Mouse (Mus musculus) MEL (cell line): ENCODE measurements at regions not wholly inside any gene's neighbourhood (a gene's known extent, or its start where the extent isn't known, plus 50 kb on each side); places are given as distances from the start of the nearest gene placed in this dataset.
A peak's percentile ranks its signal among the peaks of the same experiment; 100 is the strongest.

ENCODE experiments used
- DNase-seq: peaks from one replicate; pipeline ENCODE4 v3.0.0; 2011; ENCODE audit warnings: low read depth, low spot score
- H3K27ac ChIP-seq: 2 replicates; pipeline ENCODE4 v1.5.1; 2012; ENCODE audit warnings: low read depth, mild to moderate bottlenecking, control low read depth, low read length, moderate library complexity; ENCODE audit not compliant: control insufficient read depth
- H3K27me3 ChIP-seq, 2 experiments: fragments of 150-350 bp in 1 of 2; sonication (generic) in 1 of 2; 2 replicates each; pipeline ENCODE4 v1.6.1; 2012; ENCODE audit warnings: low read length in 2 of 2, mild to moderate bottlenecking in 2 of 2, improper control_type of control experiment in 1 of 2, moderate library complexity in 1 of 2; ENCODE audit not compliant: insufficient read depth in 2 of 2, control insufficient read depth in 1 of 2
- H3K36me3 ChIP-seq, 2 experiments: 2 replicates each; pipeline ENCODE4 v1.6.1; 2012 to 2014; ENCODE audit warnings: low read length in 2 of 2, improper control_type of control experiment in 1 of 2, inconsistent platforms in 1 of 2, mild to moderate bottlenecking in 1 of 2; ENCODE audit not compliant: insufficient read depth in 2 of 2, control insufficient read depth in 1 of 2
- H3K4me1 ChIP-seq, 2 experiments: fragments of 150-350 bp in 1 of 2; sonication (generic) in 1 of 2; 2 replicates each; pipeline ENCODE4 v1.6.1; 2012; ENCODE audit warnings: low read length in 2 of 2, improper control_type of control experiment in 1 of 2, mild to moderate bottlenecking in 1 of 2; ENCODE audit not compliant: insufficient read depth in 2 of 2, control insufficient read depth in 1 of 2
- H3K4me3 ChIP-seq, 2 experiments: fragments of 150-350 bp in 1 of 2; sonication (generic) in 1 of 2; 2 replicates each; pipeline ENCODE4 v1.5.1; 2012; ENCODE audit warnings: low read depth in 2 of 2, low read length in 2 of 2, mild to moderate bottlenecking in 2 of 2, moderate library complexity in 2 of 2, control low read depth in 1 of 2, improper control_type of control experiment in 1 of 2; ENCODE audit not compliant: control insufficient read depth in 1 of 2, insufficient read depth in 1 of 2
- H3K79me2 ChIP-seq: 2 replicates; pipeline ENCODE4 v1.6.1; 2012; ENCODE audit warnings: mild to moderate bottlenecking, low read length, moderate library complexity; ENCODE audit not compliant: control insufficient read depth, poor library complexity, insufficient read depth
- H3K9ac ChIP-seq: 2 replicates; pipeline ENCODE4 v1.6.1; 2012; ENCODE audit warnings: low read depth, mild to moderate bottlenecking, control low read depth, low read length, moderate library complexity; ENCODE audit not compliant: control insufficient read depth, poor library complexity, severe bottlenecking
- H3K9me3 ChIP-seq: fragments of 150-350 bp; sonication (generic); replicated peaks from 2 replicates; pipeline ENCODE4 v1.6.1; 2012; ENCODE audit warnings: mild to moderate bottlenecking, low read length, improper control_type of control experiment, moderate library complexity; ENCODE audit not compliant: insufficient read depth
- BHLHE40 ChIP-seq: IDR thresholded peaks from 2 replicates; pipeline ENCODE4 v1.6.1; 2012; ENCODE audit warnings: low read depth, mild to moderate bottlenecking, inconsistent platforms, low read length, improper control_type of control experiment, borderline replicate concordance
- CHD1 ChIP-seq: IDR thresholded peaks from 2 replicates; pipeline ENCODE4 v1.6.1; 2012; ENCODE audit warnings: low read depth, mild to moderate bottlenecking, inconsistent platforms, low read length, improper control_type of control experiment
- CHD2 ChIP-seq: IDR thresholded peaks from 2 replicates; pipeline ENCODE4 v1.6.1; 2011; ENCODE audit warnings: low read length, improper control_type of control experiment
- EP300 ChIP-seq, 2 experiments: IDR thresholded peaks; 2 replicates each; pipeline ENCODE4 v1.6.1; 2011; ENCODE audit warnings: improper control_type of control experiment in 2 of 2, low read length in 2 of 2, low read depth in 1 of 2, mild to moderate bottlenecking in 1 of 2
- GABPA ChIP-seq: IDR thresholded peaks from 2 replicates; pipeline ENCODE4 v1.6.1; 2012; ENCODE audit warnings: low read depth, mild to moderate bottlenecking, inconsistent platforms, low read length, improper control_type of control experiment, moderate library complexity
- GATA1 ChIP-seq: IDR thresholded peaks from 2 replicates; pipeline ENCODE4 v1.6.1; 2011; ENCODE audit warnings: low read depth, low read length, improper control_type of control experiment
- JUND ChIP-seq: IDR thresholded peaks from 2 replicates; pipeline ENCODE4 v1.6.1; 2011; ENCODE audit warnings: low read depth, mild to moderate bottlenecking, improper control_type of control experiment, low read length
- MAX ChIP-seq: IDR thresholded peaks from 2 replicates; pipeline ENCODE4 v1.6.1; 2011; ENCODE audit warnings: low read length, improper control_type of control experiment
- MAZ ChIP-seq: IDR thresholded peaks from 2 replicates; pipeline ENCODE4 v1.6.1; 2012; ENCODE audit warnings: low read depth, mild to moderate bottlenecking, inconsistent platforms, low read length, improper control_type of control experiment
- MEF2A ChIP-seq: IDR thresholded peaks from 2 replicates; pipeline ENCODE4 v1.6.1; 2014; ENCODE audit warnings: low read depth, mild to moderate bottlenecking, inconsistent platforms, low read length, improper control_type of control experiment; ENCODE audit not compliant: poor library complexity, insufficient replicate concordance, severe bottlenecking; ENCODE audit errors: extremely low read depth
- MXI1 ChIP-seq: IDR thresholded peaks from 2 replicates; pipeline ENCODE4 v1.6.1; 2011; ENCODE audit warnings: mild to moderate bottlenecking, low read depth, low read length, improper control_type of control experiment
- MYB ChIP-seq: IDR thresholded peaks from 2 replicates; pipeline ENCODE4 v1.6.1; 2011; ENCODE audit warnings: mild to moderate bottlenecking, low read depth, low read length, improper control_type of control experiment
- MYC ChIP-seq: IDR thresholded peaks from 2 replicates; pipeline ENCODE4 v1.6.1; 2011; ENCODE audit warnings: low read depth, mild to moderate bottlenecking, low read length, improper control_type of control experiment, moderate library complexity
- POLR2A ChIP-seq, 2 experiments: IDR thresholded peaks; 2 replicates each; pipeline ENCODE4 v1.6.1; 2011 to 2012; ENCODE audit warnings: low read length in 2 of 2, mild to moderate bottlenecking in 2 of 2, control low read depth in 1 of 2, improper control_type of control experiment in 1 of 2, low read depth in 1 of 2, moderate library complexity in 1 of 2; ENCODE audit not compliant: control insufficient read depth in 1 of 2, insufficient read depth in 1 of 2, poor library complexity in 1 of 2
- POLR2AphosphoS2 ChIP-seq: IDR thresholded peaks from 2 replicates; pipeline ENCODE4 v1.6.1; 2011; ENCODE audit warnings: low read length, improper control_type of control experiment
- RAD21 ChIP-seq: IDR thresholded peaks from 2 replicates; pipeline ENCODE4 v1.6.1; 2011; ENCODE audit warnings: mild to moderate bottlenecking, low read depth, low read length, improper control_type of control experiment
- RCOR1 ChIP-seq: IDR thresholded peaks from 2 replicates; pipeline ENCODE4 v1.6.1; 2012; ENCODE audit warnings: low read depth, mild to moderate bottlenecking, inconsistent platforms, low read length, improper control_type of control experiment
- TAL1 ChIP-seq: IDR thresholded peaks from 2 replicates; pipeline ENCODE4 v1.6.1; 2012; ENCODE audit warnings: mild to moderate bottlenecking, inconsistent platforms, low read length, moderate library complexity, mixed read lengths
- TBP ChIP-seq: IDR thresholded peaks from 2 replicates; pipeline ENCODE4 v1.8.0; 2011; ENCODE audit warnings: low read depth, low read length, improper control_type of control experiment
- TCF12 ChIP-seq: IDR thresholded peaks from 2 replicates; pipeline ENCODE4 v1.6.1; 2014; ENCODE audit warnings: low read depth, mild to moderate bottlenecking, inconsistent platforms, low read length, improper control_type of control experiment, moderate library complexity
- USF1 ChIP-seq: IDR thresholded peaks from 2 replicates; pipeline ENCODE4 v1.6.1; 2014; ENCODE audit warnings: low read depth, mild to moderate bottlenecking, inconsistent platforms, low read length, improper control_type of control experiment, moderate library complexity
- USF2 ChIP-seq, 2 experiments: IDR thresholded peaks; 2 replicates each; pipeline ENCODE4 v1.6.1; 2011 to 2012; ENCODE audit warnings: improper control_type of control experiment in 2 of 2, low read length in 2 of 2, borderline replicate concordance in 1 of 2, inconsistent platforms in 1 of 2, low read depth in 1 of 2, mild to moderate bottlenecking in 1 of 2; ENCODE audit not compliant: insufficient read depth in 1 of 2
- ZKSCAN1 ChIP-seq: IDR thresholded peaks from 2 replicates; pipeline ENCODE4 v1.6.1; 2012; ENCODE audit warnings: low read depth, mild to moderate bottlenecking, inconsistent platforms, low read length, improper control_type of control experiment, moderate library complexity
- ZMIZ1 ChIP-seq: IDR thresholded peaks from 2 replicates; pipeline ENCODE4 v1.6.1; 2012; ENCODE audit warnings: low read depth, mild to moderate bottlenecking, inconsistent platforms, low read length, improper control_type of control experiment, moderate library complexity
- ZNF384 ChIP-seq: IDR thresholded peaks from 2 replicates; pipeline ENCODE4 v1.6.1; 2012; ENCODE audit warnings: low read depth, mild to moderate bottlenecking, inconsistent platforms, low read length, improper control_type of control experiment

DNA sequence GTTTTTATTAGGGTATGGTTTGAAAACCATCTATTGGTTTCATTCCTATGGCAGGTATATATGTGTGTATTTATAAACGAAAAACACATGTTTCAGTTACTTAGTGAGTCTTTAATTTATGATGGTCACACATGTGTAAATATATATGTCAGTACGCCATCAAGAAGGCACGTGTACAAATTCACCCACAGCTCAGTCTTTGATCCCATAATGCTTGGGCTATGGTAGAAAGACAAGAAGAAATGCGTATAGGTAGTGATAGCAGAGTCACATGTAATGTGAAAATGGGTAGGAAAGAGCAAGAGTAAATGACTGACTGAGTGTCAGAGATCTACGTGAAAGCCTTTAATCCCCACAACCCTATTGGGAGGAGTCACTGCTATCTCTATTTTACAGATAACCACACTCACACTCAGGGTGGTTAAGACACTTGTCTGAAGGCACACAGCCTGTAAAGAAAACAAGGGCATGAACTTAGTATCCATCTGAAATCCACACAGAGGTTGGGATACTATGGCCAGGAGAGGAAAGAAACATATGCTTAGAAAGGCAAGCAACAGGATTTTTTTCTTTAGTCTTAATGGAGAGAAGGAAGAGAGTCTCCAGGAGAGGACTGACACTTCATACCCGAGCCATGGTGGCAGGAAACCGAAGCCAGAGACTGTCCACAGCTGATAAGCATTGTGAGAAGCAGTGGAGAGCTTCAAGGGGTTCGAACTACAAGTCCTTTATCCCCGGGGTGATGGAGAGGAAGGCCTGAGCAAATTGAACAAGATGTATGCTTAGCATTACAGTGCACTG is 82.1 kb upstream of the Nrip1 start:
- H3K4me1 ChIP-seq, result peaks cover 4 to 6% of the 10 kb centered on the region in 2 experiments; a peak in 3 of 4 replicates
- TF ChIP-seq BHLHE40, result peak; percentile 51; the same call in 1 of the 2 replicates
- no peak for TF ChIP-seq GABPA
- no peak for TF ChIP-seq ZMIZ1
- no peak for TF ChIP-seq POLR2AphosphoS2
- TF ChIP-seq TAL1, result peak; percentile 81
- TF ChIP-seq USF2 (IDR thresholded peaks at IDR 0.05; ENCODE audit: borderline replicate concordance in 1 of 2, insufficient read depth in 1 of 2, low read depth in 1 of 2, low read length in 2 of 2), result no peak
- TF ChIP-seq MYB, result no peak
- 0 out of 2 replicates have a peak, but pooled peaks have one; percentile 8 for TF ChIP-seq RCOR1
- TF ChIP-seq ZNF384, result peak; percentile 12; the same call in 1 of the 2 replicates
- peak; percentile 62; the same call in 1 of the 2 replicates for TF ChIP-seq MYC
- TF ChIP-seq ZKSCAN1, result no peak
- TF ChIP-seq MXI1, result peak; percentile 63
- TF ChIP-seq MAZ, result no peak
- TF ChIP-seq MAX, result peak; percentile 51
- TF ChIP-seq CHD2, result no peak
- TF ChIP-seq MEF2A, result no peak
- TF ChIP-seq EP300 (IDR thresholded peaks at IDR 0.05; ENCODE audit: low read depth in 1 of 2, low read length in 2 of 2), result peak; percentile 68 to 74
- TF ChIP-seq JUND, result 0 out of 2 replicates have a peak, but pooled peaks have one; percentile 41
- peak; percentile 83 for TF ChIP-seq GATA1
- TF ChIP-seq TCF12, result peak; percentile 70
- TF ChIP-seq RAD21, result no peak
- TF ChIP-seq CHD1, result no peak
- TF ChIP-seq TBP, result peak; percentile 80
- no peak for TF ChIP-seq USF1
- peak in 1 of 2 experiments; percentile 11; a peak in 1 of 4 replicates for TF ChIP-seq POLR2A (IDR thresholded peaks at IDR 0.05; ENCODE audit: control insufficient read depth in 1 of 2, insufficient read depth in 1 of 2, low read depth in 1 of 2, low read length in 2 of 2, poor library complexity in 1 of 2)
- DNase-seq, result peak; percentile 86
- no peak overlapping the region for H3K9ac ChIP-seq
- H3K4me3 ChIP-seq, result peak overlapping the region in 1 of 2 experiments; percentile 6; a peak in 1 of 4 replicates
- peak overlapping the region; percentile 75 for H3K27ac ChIP-seq
- no peaks in the 10 kb centered on the region for H3K9me3 ChIP-seq
- H3K27me3 ChIP-seq, result no peaks in the 10 kb centered on the region
- no peaks in the 10 kb centered on the region for H3K79me2 ChIP-seq
- H3K36me3 ChIP-seq, result peaks cover 0 to 21% of the 10 kb centered on the region in 2 experiments; a peak in 2 of 4 replicates
